In the genomic region with DNA sequence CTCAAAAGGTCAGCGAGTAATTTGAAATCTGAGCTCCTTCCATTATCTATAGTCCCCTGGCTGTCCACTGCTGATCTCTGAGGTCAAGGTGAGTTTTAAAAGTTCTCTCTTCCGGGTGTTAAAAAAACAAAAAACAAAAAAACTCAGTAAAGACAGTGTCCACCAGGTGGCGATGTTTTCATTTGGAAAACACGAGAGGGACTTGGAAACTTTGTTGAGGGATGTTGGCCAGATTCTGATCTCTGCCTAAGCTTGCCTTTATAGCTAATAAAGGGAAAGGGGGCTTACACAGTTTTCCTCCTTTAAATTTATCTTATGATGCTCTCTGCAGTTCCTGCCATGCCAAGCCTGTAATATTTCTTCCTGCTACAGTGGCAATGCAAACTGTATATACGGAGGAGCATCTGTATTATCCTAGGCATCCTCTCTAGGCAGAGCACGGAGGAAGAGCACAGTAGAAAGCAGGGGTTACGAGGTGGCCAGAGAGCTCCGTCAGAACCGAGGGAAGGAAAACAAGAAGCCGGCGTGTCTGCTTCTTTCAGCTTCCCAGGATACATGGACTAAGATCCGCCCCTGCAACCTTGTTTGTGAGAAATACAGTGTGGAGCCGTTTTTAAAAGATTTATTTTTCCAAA, we compare ENCODE assay signal across 8 mouse cellular contexts.
A peak's percentile ranks its signal among the peaks of the same experiment; 100 is the strongest.
DNase-seq lines count a peak whose midpoint lies in the region; ATAC-seq and TF ChIP-seq lines count a peak whose summit lies in the region.

No protein-coding gene starts in this region.

- no peaks in the 10 kb centered on the region for H3K36me3 ChIP-seq in hindbrain, postnatal 0 days (ENCODE audit: insufficient read depth, low read length)
- H3K36me3 ChIP-seq in limb, embryonic 12.5 days: no peaks in the 10 kb centered on the region

- H3K9ac ChIP-seq in hindbrain, postnatal 0 days (replicated peaks; ENCODE audit: low read length): no peak overlapping the region
- H3K9ac ChIP-seq in limb, embryonic 12.5 days (replicated peaks): no peak overlapping the region

- 42% methylated on average over 13 of the region's 13 CpGs for WGBS in hindbrain, postnatal 0 days
- 25% methylated on average over 13 of the region's 13 CpGs for WGBS in limb, embryonic 12.5 days

- no peak overlapping the region for H3K4me3 ChIP-seq in hindbrain, postnatal 0 days (ENCODE audit: low read length)
- no peak overlapping the region for H3K4me3 ChIP-seq in limb, embryonic 12.5 days (replicated peaks)

- H3K4me2 ChIP-seq in hindbrain, postnatal 0 days (ENCODE audit: low read depth, low read length): no peak overlapping the region
- peak overlapping the region; percentile 27; the same call in 1 of the 2 replicates for H3K4me2 ChIP-seq in limb, embryonic 12.5 days

- DNase-seq in kidney, adult 18-20 months: peak; percentile 42
- no peak for DNase-seq in kidney, adult 11 months
- DNase-seq in R1 (ENCODE audit: low read depth, low spot score): peak; percentile 70
- peak; percentile 90 for DNase-seq in embryo, embryonic 10.5 days (ENCODE audit: low spot score)
- DNase-seq in hindbrain, postnatal 0 days (ENCODE audit: low spot score): peak; percentile 92
- DNase-seq in retina, embryonic 14.5 days (ENCODE audit: low spot score): peak; percentile 82
- DNase-seq in B cell, adult 2 months: no peak

- peak; percentile 80 for TF ChIP-seq CTCF in hindbrain, postnatal 0 days (IDR thresholded peaks at IDR 0.05; ENCODE audit: low read depth)

- H3K27me3 ChIP-seq in hindbrain, postnatal 0 days (ENCODE audit: insufficient read depth, low read length): 0 out of 2 replicates have a peak, but pooled peaks cover 3% of the 10 kb centered on the region
- peaks cover 10% of the 10 kb centered on the region; the same call in 1 of the 2 replicates for H3K27me3 ChIP-seq in limb, embryonic 12.5 days

- ATAC-seq in hindbrain, postnatal 0 days: no peak
- ATAC-seq in limb, embryonic 12.5 days (ENCODE audit: insufficient number of reproducible peaks, insufficient read depth, low FRiP score, low TSS enrichment, low read depth): no peak

- H3K27ac ChIP-seq in hindbrain, postnatal 0 days: no peak overlapping the region
- H3K27ac ChIP-seq in limb, embryonic 12.5 days: 0 out of 2 replicates have a peak overlapping the region, but pooled peaks have one; percentile 25

- H3K4me1 ChIP-seq in hindbrain, postnatal 0 days (ENCODE audit: insufficient read depth, low read length): no peaks in the 10 kb centered on the region
- peaks cover 13% of the 10 kb centered on the region for H3K4me1 ChIP-seq in limb, embryonic 12.5 days (replicated peaks)

- H3K9me3 ChIP-seq in hindbrain, postnatal 0 days (ENCODE audit: low read length): no peaks in the 10 kb centered on the region
- H3K9me3 ChIP-seq in limb, embryonic 12.5 days: no peaks in the 10 kb centered on the region

Comparison
In these comparisons a context has a peak if more than half of its experiments do, and no peak if none do; other contexts are left out.
1. DNase-seq: peak in kidney, adult 18-20 months (single experiment), R1 (single experiment), embryo, embryonic 10.5 days (single experiment), hindbrain, postnatal 0 days (single experiment) and retina, embryonic 14.5 days (single experiment); none in kidney, adult 11 months (single experiment) and B cell, adult 2 months (0 of 2).